Mouse (Mus musculus): Measurements from ENCODE around the gene Smyd3. TPM values are rescaled to one million over a fixed set of nuclear protein-coding genes. Genes with fewer than 3 reads are reported as not detected.

Smyd3 gene
- polyA plus RNA-seq, 1 experiment: 9.6 TPM

DNA sequence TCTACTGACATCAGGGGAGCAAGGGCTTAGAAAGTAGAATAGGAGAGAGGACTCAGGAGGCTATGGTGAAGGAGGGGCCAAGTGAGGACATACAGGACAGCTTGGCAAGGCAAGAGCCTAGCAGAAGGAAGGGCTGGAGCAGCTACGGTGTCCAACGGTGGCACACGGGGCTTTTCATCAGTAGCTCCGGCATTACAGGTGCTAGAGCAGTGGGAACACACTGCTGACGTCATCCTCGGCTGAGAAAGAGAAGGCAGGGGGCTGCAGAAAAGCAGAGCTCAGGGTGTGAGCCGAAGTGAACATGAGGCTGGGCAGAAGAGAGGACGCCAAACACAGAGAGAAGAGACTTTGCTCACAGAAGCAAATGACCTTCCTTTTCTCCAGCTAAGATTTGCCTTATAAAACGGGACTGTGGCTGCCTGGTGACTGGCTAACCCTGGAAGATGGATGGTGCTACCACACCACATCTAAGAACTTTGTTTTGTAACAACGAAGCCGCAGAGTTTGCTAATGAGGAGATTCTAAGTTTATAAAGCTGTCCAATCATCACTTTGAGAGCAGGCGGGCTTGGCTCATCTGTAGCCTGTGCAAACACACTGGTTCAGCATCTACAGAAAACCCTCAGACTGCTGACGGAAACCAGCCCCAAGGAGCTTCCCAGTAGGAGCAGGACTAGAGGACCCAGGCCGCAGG is 453.1 kb downstream of the Smyd3 start:
- no peak for TF ChIP-seq POLR2A (IDR thresholded peaks at IDR 0.05; ENCODE audit: control insufficient read depth, extremely low read depth, insufficient read depth, low read length, poor library complexity)
- no peak for TF ChIP-seq CTCF (IDR thresholded peaks at IDR 0.05; ENCODE audit: borderline replicate concordance, control insufficient read depth, extremely low read depth, insufficient read depth, low read length, poor library complexity)
- 95% methylated on average over 14 of the region's 14 CpGs for WGBS
- Histone ChIP-seq H3K36me3 (ENCODE audit: control insufficient read depth, insufficient read depth, low read length) (no peaks in the 10 kb centered on the region), H3K4me3 (ENCODE audit: control insufficient read depth, insufficient read depth, low read length) (no peak overlapping the region), H3K4me1 (replicated peaks; ENCODE audit: control insufficient read depth, insufficient read depth, low read length) (no peaks in the 10 kb centered on the region), H3K27ac (ENCODE audit: control insufficient read depth, insufficient read depth, low read length) (no peak overlapping the region), H3K27me3 (ENCODE audit: control insufficient read depth, insufficient read depth, low read length) (no peaks in the 10 kb centered on the region)
- DNase-seq: no peak

GRCm38 (mm10) chr1:179061759-179062168 is 456.1 kb downstream of the Smyd3 start:
- Histone ChIP-seq H3K27ac (ENCODE audit: control insufficient read depth, insufficient read depth, low read length) (no peak overlapping the region), H3K27me3 (ENCODE audit: control insufficient read depth, insufficient read depth, low read length) (no peaks in the 10 kb centered on the region), H3K4me1 (replicated peaks; ENCODE audit: control insufficient read depth, insufficient read depth, low read length) (no peaks in the 10 kb centered on the region), H3K4me3 (ENCODE audit: control insufficient read depth, insufficient read depth, low read length) (no peak overlapping the region), H3K36me3 (ENCODE audit: control insufficient read depth, insufficient read depth, low read length) (no peaks in the 10 kb centered on the region)
- DNase-seq: no peak
- 54% methylated on average over 9 of the region's 9 CpGs for WGBS
- TF ChIP-seq POLR2A (IDR thresholded peaks at IDR 0.05; ENCODE audit: control insufficient read depth, extremely low read depth, insufficient read depth, low read length, poor library complexity): no peak

GRCm38 (mm10) chr1:179061053-179061452 is 456.8 kb downstream of the Smyd3 start:
- H3K27me3 ChIP-seq (ENCODE audit: control insufficient read depth, insufficient read depth, low read length): no peaks in the 10 kb centered on the region
- H3K4me3 ChIP-seq (ENCODE audit: control insufficient read depth, insufficient read depth, low read length): no peak overlapping the region
- DNase-seq: no peak
- no peaks in the 10 kb centered on the region for H3K36me3 ChIP-seq (ENCODE audit: control insufficient read depth, insufficient read depth, low read length)
- H3K27ac ChIP-seq (ENCODE audit: control insufficient read depth, insufficient read depth, low read length): no peak overlapping the region
- H3K4me1 ChIP-seq (replicated peaks; ENCODE audit: control insufficient read depth, insufficient read depth, low read length): no peaks in the 10 kb centered on the region
- TF ChIP-seq POLR2A (IDR thresholded peaks at IDR 0.05; ENCODE audit: control insufficient read depth, extremely low read depth, insufficient read depth, low read length, poor library complexity) (no peak), CTCF (IDR thresholded peaks at IDR 0.05; ENCODE audit: borderline replicate concordance, control insufficient read depth, extremely low read depth, insufficient read depth, low read length, poor library complexity) (no peak)
- 92% methylated on average over 4 of the region's 4 CpGs for WGBS

DNA sequence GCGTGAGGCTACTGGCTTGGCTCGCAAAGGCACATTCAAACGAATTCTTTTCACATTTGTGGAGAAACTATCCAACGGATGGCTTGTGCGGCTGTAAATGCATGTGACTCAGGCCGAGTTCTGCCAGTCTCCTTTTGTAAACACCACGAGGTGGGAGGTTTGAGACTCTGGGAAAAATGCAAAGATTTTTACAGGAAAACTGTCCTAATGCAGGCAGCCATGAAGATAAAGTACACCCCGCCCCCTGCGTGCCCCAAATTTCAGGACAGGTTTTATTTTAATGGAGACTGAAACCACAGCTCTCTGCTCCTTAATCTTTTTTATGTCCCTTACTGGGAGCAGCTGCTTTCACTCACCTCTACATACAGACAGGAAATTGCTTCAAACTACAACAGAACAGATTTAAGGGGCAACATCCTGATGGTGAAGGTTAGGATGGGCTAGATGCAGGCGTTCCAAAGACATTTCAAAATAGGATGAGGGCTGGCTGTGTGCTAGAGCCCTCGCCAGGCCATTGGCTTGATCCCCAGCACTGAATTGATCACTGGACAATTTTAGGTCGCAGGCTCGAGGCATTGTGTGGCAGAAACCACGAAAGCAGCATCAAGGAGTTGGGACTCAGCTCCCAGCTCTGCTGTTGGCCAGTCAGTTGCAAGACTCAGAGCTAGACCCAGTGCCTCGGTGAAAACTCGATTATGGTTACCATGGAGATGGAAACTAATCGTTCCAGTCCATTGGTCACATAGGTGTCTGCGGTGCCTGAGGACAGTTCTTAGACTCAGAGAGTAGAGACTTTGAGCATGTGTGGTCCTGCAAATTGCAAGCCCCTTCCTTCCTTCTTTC is 457.5 kb downstream of the Smyd3 start:
- no peak for DNase-seq
- TF ChIP-seq CTCF (IDR thresholded peaks at IDR 0.05; ENCODE audit: borderline replicate concordance, control insufficient read depth, extremely low read depth, insufficient read depth, low read length, poor library complexity): no peak
- 69% methylated on average over 18 of the region's 18 CpGs for WGBS
- Histone ChIP-seq H3K27ac (ENCODE audit: control insufficient read depth, insufficient read depth, low read length) (no peak overlapping the region), H3K4me3 (ENCODE audit: control insufficient read depth, insufficient read depth, low read length) (no peak overlapping the region), H3K27me3 (ENCODE audit: control insufficient read depth, insufficient read depth, low read length) (no peaks in the 10 kb centered on the region), H3K4me1 (replicated peaks; ENCODE audit: control insufficient read depth, insufficient read depth, low read length) (no peaks in the 10 kb centered on the region), H3K36me3 (ENCODE audit: control insufficient read depth, insufficient read depth, low read length) (no peaks in the 10 kb centered on the region)

- no peak for DNase-seq
- 96% methylated on average over 15 of the region's 15 CpGs for WGBS
- H3K4me3 ChIP-seq (ENCODE audit: control insufficient read depth, insufficient read depth, low read length): no peak overlapping the region
- H3K4me1 ChIP-seq (replicated peaks; ENCODE audit: control insufficient read depth, insufficient read depth, low read length): no peaks in the 10 kb centered on the region
- no peak overlapping the region for H3K27ac ChIP-seq (ENCODE audit: control insufficient read depth, insufficient read depth, low read length)
- H3K36me3 ChIP-seq (ENCODE audit: control insufficient read depth, insufficient read depth, low read length): no peaks in the 10 kb centered on the region
- no peaks in the 10 kb centered on the region for H3K27me3 ChIP-seq (ENCODE audit: control insufficient read depth, insufficient read depth, low read length)
- TF ChIP-seq POLR2A (IDR thresholded peaks at IDR 0.05; ENCODE audit: control insufficient read depth, extremely low read depth, insufficient read depth, low read length, poor library complexity) (no peak), CTCF (IDR thresholded peaks at IDR 0.05; ENCODE audit: borderline replicate concordance, control insufficient read depth, extremely low read depth, insufficient read depth, low read length, poor library complexity) (no peak)
These were observed 458.3 kb downstream of the Smyd3 start for GRCm38 (mm10) chr1:179059286-179060112.

- no peak for DNase-seq
- Histone ChIP-seq H3K27me3 (ENCODE audit: control insufficient read depth, insufficient read depth, low read length) (no peaks in the 10 kb centered on the region), H3K27ac (ENCODE audit: control insufficient read depth, insufficient read depth, low read length) (no peak overlapping the region), H3K4me1 (replicated peaks; ENCODE audit: control insufficient read depth, insufficient read depth, low read length) (no peaks in the 10 kb centered on the region), H3K36me3 (ENCODE audit: control insufficient read depth, insufficient read depth, low read length) (no peaks in the 10 kb centered on the region), H3K4me3 (ENCODE audit: control insufficient read depth, insufficient read depth, low read length) (no peak overlapping the region)
- TF ChIP-seq POLR2A (IDR thresholded peaks at IDR 0.05; ENCODE audit: control insufficient read depth, extremely low read depth, insufficient read depth, low read length, poor library complexity) (no peak), CTCF (IDR thresholded peaks at IDR 0.05; ENCODE audit: borderline replicate concordance, control insufficient read depth, extremely low read depth, insufficient read depth, low read length, poor library complexity) (no peak)
- 73% methylated on average over 4 of the region's 4 CpGs for WGBS
These were observed 459.2 kb downstream of the Smyd3 start for GRCm38 (mm10) chr1:179058675-179059074.

All from thymus, adult 2 months (tissue).